Mouse (Mus musculus) testis, adult 10 weeks (tissue): ENCODE measurements around the gene Lrrk1. TPM values are rescaled to one million over a fixed set of nuclear protein-coding genes. Genes with fewer than 3 reads are reported as not detected.

Experiments used
- polyA plus RNA-seq: library from polyadenylated mRNA; stranded (reverse); fragments of 350-450 nt; fragmentation: Illumina TruSeq; extraction: RNeasy Lipid Tissue Mini Kit (QIAGEN cat#74804); gene quantifications from one replicate; pipeline ENCODE4 v1.2.3, GENCODE M21; 2014; ENCODE audit warnings: low read depth, low replicate concordance

The Lrrk1 gene
- 0.67 TPM for polyA plus RNA-seq

DNA sequence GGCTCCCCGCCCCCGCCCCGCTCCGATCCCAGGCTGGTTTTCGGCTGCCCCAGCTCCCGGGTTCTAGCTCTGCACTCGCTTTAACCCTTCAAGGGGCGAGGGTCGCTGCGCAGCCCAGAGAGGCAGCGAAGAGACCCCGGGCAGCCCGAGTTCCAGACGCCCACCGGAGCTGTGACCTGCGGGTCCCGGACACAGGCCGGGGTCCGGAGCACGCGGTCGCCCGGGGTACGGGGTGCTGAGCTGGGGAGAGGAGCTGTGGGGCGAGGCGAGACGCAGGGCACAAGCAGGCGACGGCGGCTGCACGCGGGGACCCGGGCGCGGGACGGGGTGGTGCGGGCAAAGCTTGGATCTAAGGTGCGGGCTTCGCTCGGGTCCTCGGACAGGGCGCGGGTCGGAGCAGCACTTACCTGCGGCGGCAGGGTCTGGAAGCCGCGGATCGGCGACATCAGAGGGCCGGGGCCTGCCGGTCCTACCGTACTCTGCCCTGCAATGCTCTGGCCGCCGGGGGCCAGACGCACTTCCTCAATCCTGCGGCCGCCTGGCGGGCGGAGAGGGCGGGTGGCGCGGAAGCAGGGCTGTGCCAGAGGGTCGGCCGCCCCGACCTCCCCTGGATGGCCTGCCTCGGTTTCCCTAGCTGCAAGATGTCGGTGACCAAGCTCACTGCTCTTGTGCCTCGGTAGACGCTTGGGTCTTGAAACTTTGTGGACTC is at the start of gene Lrrk1:
Gene Lrrk1 (minus strand): TSS at position 538 of the 709 bp plus-strand sequence.

DNA sequence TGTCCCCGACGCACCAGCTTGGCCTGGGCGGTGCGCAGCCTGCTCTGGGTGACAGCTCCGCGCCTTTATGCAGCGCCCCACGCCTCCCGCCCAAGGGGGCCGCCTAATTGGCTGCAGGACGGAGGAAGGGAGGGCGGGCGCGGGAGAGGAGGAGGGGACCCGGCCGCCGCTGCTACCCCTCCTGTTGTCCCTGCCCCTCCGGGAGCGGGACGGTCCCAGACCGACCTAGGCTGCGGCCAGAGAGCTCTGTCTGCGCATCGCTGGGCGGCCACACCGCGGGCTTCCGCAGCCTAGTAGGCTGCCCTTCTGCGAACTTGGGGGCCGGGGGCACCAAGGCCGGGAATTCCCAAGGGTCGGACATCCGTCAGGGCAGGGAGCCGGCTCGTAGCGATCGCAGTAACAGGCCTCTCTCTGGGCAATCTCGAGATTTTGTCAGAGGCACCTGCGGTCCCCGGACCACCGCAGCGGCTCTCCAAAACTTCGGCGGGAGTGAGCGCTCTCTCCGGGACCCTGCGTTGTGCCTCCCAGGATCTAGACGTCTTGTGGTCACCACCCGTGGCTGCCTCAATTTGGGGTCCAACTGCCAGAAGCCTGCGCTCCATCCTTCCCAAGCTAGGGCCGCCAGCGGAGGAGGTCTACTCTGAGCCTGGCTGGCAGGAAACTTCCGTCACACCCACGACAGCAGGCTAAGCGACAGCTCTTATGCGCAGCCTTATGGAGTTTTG is 39.4 kb upstream of the Lrrk1 start, which contains the start of gene Aldh1a3:
Gene Aldh1a3 (minus strand): TSS at position 81 of the 725 bp plus-strand sequence.

DNA sequence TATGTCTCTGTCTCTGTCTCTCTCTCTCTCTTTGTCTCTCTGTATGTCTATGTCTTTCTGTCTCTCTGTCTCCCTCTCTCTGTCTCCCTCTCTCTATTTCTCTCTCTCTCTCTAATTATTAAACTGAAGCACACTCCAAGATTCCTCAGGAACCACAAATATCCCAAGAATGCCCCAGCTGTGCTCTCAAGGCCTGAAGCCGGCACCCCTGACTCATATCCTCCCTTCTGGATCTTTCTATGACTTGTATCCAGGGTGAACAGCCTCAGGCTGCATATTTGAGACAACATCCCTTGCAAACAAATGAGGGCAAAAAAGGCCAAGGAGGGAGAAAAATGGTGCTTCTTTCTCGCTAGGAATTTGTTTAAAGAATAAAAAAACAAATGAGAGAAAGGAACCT is 22.2 kb downstream of the Lrrk1 start, which contains the start of gene Gm10974:
Gene Gm10974 (plus strand): TSS at position 2 of the 400 bp plus-strand sequence.

Other genes with a start within 250 kb of the Lrrk1 start
- not detected for gene Gm10974, start 22.4 kb downstream of the Lrrk1 start, polyA plus RNA-seq
- 3.0 TPM for gene Aldh1a3, start 39.2 kb upstream of the Lrrk1 start, polyA plus RNA-seq